Mouse (Mus musculus) forebrain, embryonic 14.5 days (tissue): Measurements from ENCODE around the gene Edil3. TPM values are rescaled to one million over a fixed set of nuclear protein-coding genes. Genes with fewer than 3 reads are reported as not detected.
A peak's percentile ranks its signal among the peaks of the same experiment; 100 is the strongest.

Source experiments
- ATAC-seq: fragments of 200-750 bp; cut with Nextera tagmentation; 2 replicates; pipeline ENCODE4 v1.8.0; 2017; ENCODE audit warnings: mild to moderate bottlenecking, moderate library complexity
- DNase-seq: peaks from one replicate; pipeline ENCODE4 v3.0.0-alpha.2; 2015; ENCODE audit warnings: low spot score
- H3K27ac ChIP-seq: fragments of 300-500 bp; sonication (generic); 2 replicates; pipeline ENCODE4 v1.5.1; 2014; ENCODE audit warnings: low read depth, mild to moderate bottlenecking, control low read depth, low read length, moderate library complexity
- H3K27me3 ChIP-seq: fragments of 300-500 bp; sonication (generic); replicated peaks from 2 replicates; pipeline ENCODE4 v1.6.1; 2014; ENCODE audit warnings: low read length, control low read depth, mixed read lengths; ENCODE audit not compliant: control insufficient read depth, insufficient read depth
- H3K36me3 ChIP-seq: fragments of 300-500 bp; sonication (generic); 2 replicates; pipeline ENCODE4 v1.6.1; 2014; ENCODE audit warnings: low read length, control low read depth; ENCODE audit not compliant: control insufficient read depth, insufficient read depth
- H3K4me1 ChIP-seq: fragments of 300-500 bp; sonication (generic); 2 replicates; pipeline ENCODE4 v1.6.1; 2014; ENCODE audit warnings: antibody characterized with exemption, low read length, control low read depth; ENCODE audit not compliant: control insufficient read depth, insufficient read depth
- H3K4me2 ChIP-seq: fragments of 300-500 bp; sonication (generic); 2 replicates; pipeline ENCODE4 v1.6.1; 2014; ENCODE audit warnings: mild to moderate bottlenecking, control low read depth, low read length
- H3K4me3 ChIP-seq: fragments of 300-500 bp; sonication (generic); 2 replicates; pipeline ENCODE4 v1.5.1; 2014; ENCODE audit warnings: low read depth, low read length, control low read depth
- H3K9ac ChIP-seq: fragments of 300-500 bp; sonication (generic); 2 replicates; pipeline ENCODE4 v1.6.1; 2014; ENCODE audit warnings: mild to moderate bottlenecking, low read length, control low read depth, moderate library complexity
- H3K9me3 ChIP-seq: fragments of 300-500 bp; sonication (generic); replicated peaks from 2 replicates; pipeline ENCODE4 v1.6.1; 2016; ENCODE audit warnings: low read length, control low read depth, mixed read lengths; ENCODE audit not compliant: control insufficient read depth
- WGBS: fragments of 180-500 bp; shearing (Covaris S2); extraction: QIAGEN DNeasy Blood & Tissue Kit; methylation state at CpG from one replicate; pipeline ENCODE4 v1.1.7; 2014; 5-methylcytosine and 5-hydroxymethylcytosine counted together
- polyA plus RNA-seq: library from polyadenylated mRNA; unstranded; fragments of >200 nt; fragmentation: Nextera tagmentation; extraction: Ambion mirVana; gene quantifications from 2 replicates; pipeline ENCODE4 v1.2.1, GENCODE M21; 2014

Gene Edil3
- polyA plus RNA-seq, 1 experiment from 2014 or later: 38.5 TPM

DNA sequence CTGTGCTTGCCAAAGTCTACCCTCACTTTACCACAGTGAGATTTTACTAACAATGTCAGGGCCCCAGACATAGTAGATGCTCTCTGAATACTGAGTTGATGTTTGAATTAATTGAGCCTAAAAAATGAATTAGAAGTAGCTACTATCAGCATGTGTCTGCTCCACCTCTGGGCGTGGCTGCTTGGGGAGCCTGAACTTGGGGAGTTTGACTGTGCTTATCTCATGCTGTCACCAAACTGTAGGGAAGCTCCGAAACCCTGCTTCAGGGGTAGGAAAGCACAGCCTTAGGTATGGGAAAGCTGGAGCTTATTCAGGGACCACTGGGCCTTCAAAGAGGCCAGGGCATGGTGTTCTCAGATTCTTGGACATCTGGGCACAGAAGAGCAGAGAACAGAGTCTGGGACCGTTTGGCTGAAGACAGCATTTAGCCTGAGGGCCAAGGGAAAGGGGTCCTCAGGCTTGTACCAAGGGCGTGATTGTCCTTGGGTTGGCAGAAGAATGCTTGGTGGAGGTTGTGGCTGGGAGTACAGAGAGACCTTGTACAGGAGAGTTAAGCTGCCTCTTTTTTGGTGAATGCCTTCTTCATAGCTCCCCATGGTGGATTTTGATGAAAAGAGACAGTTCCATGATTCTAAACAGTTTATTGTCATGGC lies 432.8 kb downstream of the Edil3 start:
- no peak overlapping the region for H3K4me3 ChIP-seq
- 79% methylated on average over 4 of the region's 4 CpGs for WGBS
- no peaks in the 10 kb centered on the region for H3K36me3 ChIP-seq
- no peak overlapping the region for H3K27ac ChIP-seq
- no peak for DNase-seq
- no peaks in the 10 kb centered on the region for H3K4me1 ChIP-seq
- no peak for ATAC-seq
- H3K27me3 ChIP-seq: no peaks in the 10 kb centered on the region
- no peak overlapping the region for H3K4me2 ChIP-seq
- no peak overlapping the region for H3K9ac ChIP-seq
- H3K9me3 ChIP-seq: no peaks in the 10 kb centered on the region

DNA sequence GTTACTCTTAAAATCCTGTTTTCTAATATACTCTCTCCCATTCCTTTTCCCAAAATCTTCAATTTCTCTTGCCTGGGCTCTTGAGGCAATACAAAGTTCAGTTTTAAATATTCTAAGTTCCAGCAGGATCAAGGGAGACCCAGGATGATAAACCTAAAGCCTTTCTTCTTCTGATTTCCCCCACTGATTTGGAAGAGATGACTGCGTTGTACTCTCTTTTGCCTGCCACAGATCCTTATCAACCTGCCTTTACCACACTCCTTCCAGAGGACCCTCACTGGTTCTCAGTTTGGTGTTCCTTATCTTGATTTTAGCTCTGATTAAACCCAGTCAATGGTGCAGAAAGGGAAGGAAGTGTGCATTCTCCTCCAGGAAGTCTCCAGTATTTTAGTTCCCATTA lies 435.6 kb downstream of the Edil3 start:
- Histone ChIP-seq H3K27me3 (no peaks in the 10 kb centered on the region), H3K9ac (no peak overlapping the region), H3K4me1 (no peaks in the 10 kb centered on the region), H3K4me3 (no peak overlapping the region), H3K9me3 (no peaks in the 10 kb centered on the region), H3K36me3 (no peaks in the 10 kb centered on the region), H3K4me2 (no peak overlapping the region), H3K27ac (no peak overlapping the region)
- WGBS: 95% methylated on average over 1 of the region's 1 CpGs
- DNase-seq (no peak), ATAC-seq (no peak)

DNA sequence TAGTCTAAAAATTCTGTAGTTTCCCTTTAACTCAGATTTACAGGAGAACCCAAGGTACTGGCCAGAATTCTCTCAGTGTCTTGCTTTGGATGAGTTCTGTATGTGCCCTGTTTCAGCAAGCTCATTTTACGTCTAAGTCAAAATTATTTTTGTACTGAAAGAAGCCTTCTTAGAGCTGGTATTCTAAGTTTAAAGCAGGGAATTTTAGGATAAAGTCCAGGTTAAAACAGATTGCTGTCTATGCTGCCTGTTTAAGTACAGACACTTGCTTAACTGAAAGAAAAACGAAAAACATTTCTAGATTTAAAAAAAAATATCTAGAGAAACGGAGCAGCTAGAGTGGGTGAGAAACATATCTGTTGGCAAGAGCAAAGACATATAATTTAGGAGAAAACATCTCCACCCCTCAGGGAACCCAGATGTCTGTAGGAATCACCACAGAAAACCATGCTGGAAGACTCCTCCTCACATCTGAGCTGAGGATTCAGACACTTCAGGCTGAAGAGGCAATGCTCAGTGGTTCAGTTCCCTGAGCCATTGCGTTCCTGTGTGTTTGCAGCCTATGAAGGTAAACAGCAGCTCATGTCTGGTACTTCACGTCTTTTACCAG lies 465.5 kb downstream of the Edil3 start:
- no peaks in the 10 kb centered on the region for H3K4me1 ChIP-seq
- no peak overlapping the region for H3K27ac ChIP-seq
- H3K4me2 ChIP-seq: no peak overlapping the region
- H3K9me3 ChIP-seq: no peaks in the 10 kb centered on the region
- ATAC-seq (no peak), DNase-seq (no peak)
- H3K4me3 ChIP-seq: no peak overlapping the region
- H3K9ac ChIP-seq: no peak overlapping the region
- 76% methylated on average over 5 of the region's 5 CpGs for WGBS
- H3K27me3 ChIP-seq: no peaks in the 10 kb centered on the region
- no peaks in the 10 kb centered on the region for H3K36me3 ChIP-seq

DNA sequence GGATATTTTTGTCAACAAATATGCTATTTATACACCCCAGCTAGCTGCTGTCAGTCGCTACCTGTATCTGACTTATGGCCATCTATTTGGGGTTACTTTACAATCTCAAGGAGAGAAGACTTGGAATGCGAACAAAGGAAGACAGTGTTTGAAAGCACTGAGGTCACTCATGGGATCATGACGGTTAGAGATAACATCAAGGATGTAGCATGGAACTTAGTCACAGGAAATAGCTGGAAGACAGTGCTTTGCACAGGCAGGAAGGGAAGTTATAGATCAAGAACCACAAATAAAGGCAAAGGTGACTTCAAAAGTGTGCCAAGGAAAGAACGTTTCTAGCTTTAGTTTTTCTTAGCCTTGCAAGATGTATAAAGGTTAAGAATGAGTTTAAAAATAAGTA lies 466.9 kb downstream of the Edil3 start:
- Histone ChIP-seq H3K4me3 (no peak overlapping the region), H3K9me3 (no peaks in the 10 kb centered on the region), H3K27me3 (no peaks in the 10 kb centered on the region), H3K4me2 (no peak overlapping the region), H3K9ac (no peak overlapping the region), H3K36me3 (no peaks in the 10 kb centered on the region), H3K27ac (no peak overlapping the region), H3K4me1 (no peaks in the 10 kb centered on the region)
- no peak for DNase-seq
- ATAC-seq: no peak
- WGBS: 86% methylated on average over 4 of the region's 4 CpGs

DNA sequence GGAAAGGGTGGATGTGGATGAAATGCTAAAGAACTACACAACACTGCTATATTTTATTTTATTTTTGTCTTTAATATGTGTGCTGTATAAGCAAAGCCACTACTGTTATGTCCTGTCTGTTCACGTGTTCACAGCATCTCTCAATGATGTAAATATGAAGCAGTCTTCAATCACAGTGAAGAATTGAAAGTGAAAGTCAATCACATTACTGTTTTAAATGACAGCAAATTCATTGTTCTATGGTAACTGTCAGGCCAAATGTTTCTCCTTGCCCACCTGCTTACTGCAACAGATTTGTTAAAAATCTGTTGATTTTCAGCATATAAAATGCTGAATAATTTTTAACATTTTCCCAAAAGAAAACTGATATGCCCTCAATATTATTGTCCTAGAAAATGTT lies 499.9 kb downstream of the Edil3 start:
- Histone ChIP-seq H3K9me3 (no peaks in the 10 kb centered on the region), H3K9ac (no peak overlapping the region), H3K4me2 (no peak overlapping the region), H3K36me3 (no peaks in the 10 kb centered on the region), H3K27me3 (no peaks in the 10 kb centered on the region), H3K27ac (no peak overlapping the region), H3K4me3 (no peak overlapping the region), H3K4me1 (no peaks in the 10 kb centered on the region)
- no peak for ATAC-seq
- 89% methylated on average over 1 of the region's 1 CpGs for WGBS
- no peak for DNase-seq

DNA sequence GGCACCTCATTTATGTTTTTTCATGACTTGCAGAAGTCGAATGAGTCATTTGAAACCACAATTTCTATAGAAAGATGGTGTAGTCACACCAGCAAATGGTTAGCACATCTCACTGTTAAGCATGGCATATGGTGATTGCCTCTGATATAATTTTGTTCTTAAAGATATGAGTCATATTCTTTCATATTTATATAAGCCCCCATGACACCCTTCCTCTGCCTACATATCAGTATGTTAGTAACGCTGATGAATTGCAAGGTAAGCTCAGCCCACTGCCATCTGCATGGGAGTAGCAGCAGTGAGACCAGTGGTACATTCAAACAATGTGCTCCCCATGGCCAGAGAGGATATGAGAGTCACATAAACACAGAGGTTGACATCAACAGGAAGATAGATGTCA lies 503.0 kb downstream of the Edil3 start:
- no peak for ATAC-seq
- H3K4me3 ChIP-seq: no peak overlapping the region
- no peak overlapping the region for H3K4me2 ChIP-seq
- H3K9ac ChIP-seq: no peak overlapping the region
- no peaks in the 10 kb centered on the region for H3K36me3 ChIP-seq
- no peaks in the 10 kb centered on the region for H3K27me3 ChIP-seq
- no peak overlapping the region for H3K27ac ChIP-seq
- DNase-seq: no peak
- H3K4me1 ChIP-seq: no peaks in the 10 kb centered on the region
- WGBS: 87% methylated on average over 2 of the region's 2 CpGs
- H3K9me3 ChIP-seq: no peaks in the 10 kb centered on the region

DNA sequence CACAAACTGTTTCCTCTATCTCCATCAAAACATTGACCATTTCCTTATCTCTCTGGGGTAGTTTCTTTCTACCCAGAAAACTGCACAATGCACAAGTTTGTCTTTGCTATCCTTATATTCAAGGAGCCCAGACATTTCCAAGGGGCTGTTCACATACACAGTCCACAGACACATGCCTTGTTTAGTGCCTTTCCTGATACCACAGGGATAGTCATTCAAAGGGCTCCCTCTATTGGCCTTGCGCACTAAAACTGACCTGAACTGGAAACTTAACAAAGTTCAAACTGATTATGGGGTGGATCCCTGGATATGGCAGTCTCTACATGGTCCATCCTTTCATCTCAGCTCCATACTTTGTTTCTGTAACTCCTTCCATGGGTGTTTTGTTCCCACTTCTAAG lies 513.2 kb downstream of the Edil3 start:
- ATAC-seq: no peak
- peak; percentile 51 for DNase-seq

DNA sequence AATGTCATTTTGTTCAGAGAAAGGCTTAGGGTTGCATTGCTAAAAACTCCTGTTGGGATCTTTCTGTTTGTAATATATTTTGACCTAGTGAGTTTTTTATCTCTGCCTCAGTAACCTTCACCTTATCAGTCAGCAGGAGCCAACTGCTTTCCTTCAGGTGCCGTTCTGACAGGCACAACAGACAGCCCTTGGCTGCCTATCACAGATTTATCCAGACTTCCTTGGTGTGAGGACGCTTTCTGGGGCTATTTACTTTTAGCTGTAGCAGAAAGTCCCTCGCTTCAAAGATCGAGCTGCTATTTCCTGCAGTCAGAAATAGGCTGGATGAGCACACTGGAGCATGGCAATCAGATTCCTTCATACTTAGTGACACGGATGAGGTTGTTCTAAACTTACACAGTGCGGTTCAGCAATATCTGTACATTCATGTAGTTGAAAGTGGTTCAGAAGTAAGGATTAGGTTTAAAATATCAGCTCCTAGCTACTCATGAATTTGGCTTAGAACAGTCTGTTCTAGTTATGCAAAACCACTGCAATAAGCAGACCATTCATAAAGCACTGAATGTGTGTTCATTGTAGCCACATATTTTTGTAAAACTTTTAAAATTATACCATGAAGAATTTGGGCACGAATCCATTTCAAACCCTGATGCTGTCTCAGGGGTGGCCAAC lies 514.8 kb downstream of the Edil3 start:
- no peak for DNase-seq
- no peak for ATAC-seq
- no peaks in the 10 kb centered on the region for H3K9me3 ChIP-seq
- WGBS: 78% methylated on average over 7 of the region's 7 CpGs
- H3K9ac ChIP-seq: no peak overlapping the region
- peaks cover 5% of the 10 kb centered on the region; the same call in 1 of the 2 replicates for H3K4me1 ChIP-seq
- H3K36me3 ChIP-seq: no peaks in the 10 kb centered on the region
- no peaks in the 10 kb centered on the region for H3K27me3 ChIP-seq
- no peak overlapping the region for H3K4me2 ChIP-seq
- H3K4me3 ChIP-seq: no peak overlapping the region
- no peak overlapping the region for H3K27ac ChIP-seq

More for the DNA sequence above, 513.2 kb downstream of the Edil3 start:
- Histone ChIP-seq H3K27ac (no peak overlapping the region), H3K36me3 (no peaks in the 10 kb centered on the region), H3K9ac (no peak overlapping the region), H3K9me3 (no peaks in the 10 kb centered on the region), H3K27me3 (no peaks in the 10 kb centered on the region), H3K4me1 (peaks cover 5% of the 10 kb centered on the region; the same call in 1 of the 2 replicates), H3K4me3 (no peak overlapping the region), H3K4me2 (no peak overlapping the region)
- 41% methylated on average over 1 of the region's 1 CpGs for WGBS

DNA sequence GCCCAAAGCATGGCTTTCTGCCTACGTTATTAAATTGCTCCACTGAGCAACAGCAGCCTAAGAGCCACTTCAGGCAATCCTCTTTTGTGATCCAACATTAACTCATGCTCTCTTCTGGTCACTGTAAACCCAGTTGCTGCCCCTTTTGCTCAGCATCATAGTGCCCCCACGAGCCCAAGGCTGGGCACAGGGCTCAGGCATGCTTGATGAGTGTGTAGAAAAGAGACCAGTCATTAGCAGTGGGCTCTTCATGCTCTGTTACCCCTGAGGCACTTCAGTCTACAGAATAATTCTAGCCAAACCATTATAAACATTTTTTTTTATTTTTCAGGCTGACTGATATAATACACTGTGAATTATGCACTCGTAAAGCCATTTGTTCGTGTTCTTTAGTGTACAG lies 517.8 kb downstream of the Edil3 start:
- Histone ChIP-seq H3K9ac (no peak overlapping the region), H3K27ac (no peak overlapping the region), H3K36me3 (no peaks in the 10 kb centered on the region), H3K27me3 (no peaks in the 10 kb centered on the region), H3K4me1 (peaks cover 5% of the 10 kb centered on the region; the same call in 1 of the 2 replicates), H3K9me3 (no peaks in the 10 kb centered on the region), H3K4me3 (no peak overlapping the region), H3K4me2 (no peak overlapping the region)
- 33% methylated on average over 4 of the region's 4 CpGs for WGBS
- ATAC-seq (peak; percentile 91), DNase-seq (peak; percentile 56)
